Mouse (Mus musculus): Measurements from ENCODE around the gene Tbpl1.

DNA sequence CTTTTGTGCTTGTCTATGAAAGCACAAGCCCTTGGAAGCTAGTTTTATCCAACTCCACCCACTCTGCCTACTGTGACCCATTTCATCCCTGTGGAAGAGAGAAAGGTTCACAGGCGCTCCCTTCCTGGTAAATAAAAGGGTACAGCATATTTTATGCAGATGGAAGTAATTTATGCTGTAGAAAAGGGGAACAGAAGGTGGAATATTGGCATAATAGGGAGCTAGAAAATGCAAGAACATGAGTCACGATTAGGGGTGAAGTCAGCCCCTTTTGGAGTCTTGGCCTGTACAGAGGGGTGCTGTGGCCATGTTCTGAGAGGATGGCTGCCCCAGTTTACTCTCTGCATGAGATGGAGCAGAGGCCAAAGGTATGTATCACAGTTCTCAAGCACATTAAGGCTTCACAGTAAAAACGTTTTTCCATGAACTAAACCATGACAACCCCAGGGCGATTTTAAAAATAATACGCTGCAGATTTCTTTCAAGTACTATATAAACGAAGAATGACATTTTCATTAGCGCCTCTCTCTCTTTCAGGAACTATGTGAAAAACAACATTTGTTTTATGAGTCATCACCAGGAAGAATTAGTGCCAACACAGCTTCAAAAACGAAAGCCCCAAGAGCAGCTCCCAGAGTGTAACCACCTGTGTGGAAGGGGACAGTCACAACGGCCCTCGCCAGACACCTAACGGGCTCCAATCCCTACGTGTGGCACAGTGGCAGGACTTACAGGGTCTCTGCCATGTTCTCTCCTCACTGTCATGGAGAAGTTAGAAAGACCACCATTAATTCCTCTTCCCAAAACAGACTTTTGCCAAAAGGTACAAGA is 30.0 kb downstream of the Tbpl1 start:
- TF ChIP-seq CTCF (IDR thresholded peaks at IDR 0.05; ENCODE audit: low read depth) (no peak), EP300 (IDR thresholded peaks at IDR 0.05; ENCODE audit: low read depth) (no peak)

All from heart, postnatal 0 days (tissue).